Mouse (Mus musculus): ENCODE data around the gene Hs3st5.

Hs3st5 gene

GRCm38 (mm10) chr10:36533633-36534335 is 27.2 kb downstream of the Hs3st5 start:
- TF ChIP-seq GATA4 (IDR thresholded peaks at IDR 0.05; ENCODE audit: insufficient replicate concordance, low read length), result no peak

- TF ChIP-seq GATA4 (IDR thresholded peaks at IDR 0.05; ENCODE audit: insufficient replicate concordance, low read length), result no peak
These were observed 40.0 kb downstream of the Hs3st5 start for GRCm38 (mm10) chr10:36546622-36547021.

- TF ChIP-seq GATA4 (IDR thresholded peaks at IDR 0.05; ENCODE audit: insufficient replicate concordance, low read length), result no peak
These were observed 47.4 kb downstream of the Hs3st5 start for GRCm38 (mm10) chr10:36554057-36554456.

DNA sequence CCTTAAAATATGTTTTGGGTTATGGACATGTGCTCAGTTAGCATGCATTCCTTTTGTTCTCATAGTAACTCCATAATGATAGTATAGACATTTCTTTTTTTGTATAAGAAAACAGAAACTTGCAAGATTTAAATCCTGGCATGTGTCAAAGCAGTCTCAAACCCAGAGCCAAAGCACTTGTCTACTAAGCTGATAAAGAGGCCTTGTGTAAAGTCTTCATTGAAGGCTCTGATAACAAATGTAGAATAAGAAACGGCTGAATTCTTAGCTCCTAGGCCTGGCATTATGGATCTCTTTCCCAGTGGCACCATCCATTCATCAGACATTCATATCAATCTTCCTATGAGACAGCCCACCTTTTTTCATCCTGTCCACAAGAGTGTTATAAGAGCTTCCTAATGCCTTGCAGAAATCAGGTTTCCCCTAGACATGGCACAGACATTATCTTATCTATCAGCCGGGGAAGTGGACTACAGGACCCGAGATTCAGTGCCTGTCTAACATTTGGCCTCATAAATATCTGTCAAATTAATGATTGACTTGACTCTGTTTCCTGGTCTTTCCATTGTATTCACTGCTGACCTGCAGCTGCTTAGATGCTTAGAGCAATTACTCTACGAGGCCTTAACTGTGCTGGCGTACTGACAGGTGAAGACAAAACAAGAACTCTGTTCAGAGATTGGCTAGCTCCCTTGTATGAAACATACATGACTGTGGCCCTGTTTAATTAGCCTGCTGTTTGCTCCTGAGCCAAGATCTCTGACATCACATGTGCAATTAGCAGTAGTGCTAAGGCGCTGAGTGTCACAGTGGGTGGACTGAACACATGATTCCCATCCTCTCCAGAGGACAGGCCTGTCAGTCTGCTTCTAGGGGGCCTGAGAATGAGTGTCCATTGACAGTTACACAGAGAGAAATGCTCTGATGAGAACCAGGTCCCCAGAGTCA is 48.6 kb downstream of the Hs3st5 start:
- no peak for TF ChIP-seq GATA4 (IDR thresholded peaks at IDR 0.05; ENCODE audit: insufficient replicate concordance, low read length)

- no peak for TF ChIP-seq GATA4 (IDR thresholded peaks at IDR 0.05; ENCODE audit: insufficient replicate concordance, low read length)
These were observed 49.5 kb downstream of the Hs3st5 start for GRCm38 (mm10) chr10:36556128-36556527.

DNA sequence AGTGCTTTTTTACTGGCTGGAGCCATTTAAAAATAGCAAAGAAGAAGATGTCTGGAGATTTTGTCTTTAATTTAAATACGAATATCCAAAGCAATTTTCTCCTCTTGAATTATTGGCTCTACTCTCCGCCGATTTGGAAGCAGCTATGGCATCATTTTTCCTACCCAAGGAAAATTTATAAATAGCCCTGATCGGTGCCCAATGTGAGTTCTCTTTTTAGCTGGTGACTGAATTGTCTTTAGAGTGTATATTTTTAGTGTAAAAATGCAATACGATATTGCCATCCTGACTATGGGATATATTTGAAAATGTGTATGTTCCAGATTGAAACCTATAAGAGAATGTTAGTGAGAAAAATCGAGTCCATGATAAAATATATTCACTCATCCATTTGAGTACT is 51.1 kb downstream of the Hs3st5 start:
- TF ChIP-seq GATA4 (IDR thresholded peaks at IDR 0.05; ENCODE audit: insufficient replicate concordance, low read length), result no peak

- no peak for TF ChIP-seq GATA4 (IDR thresholded peaks at IDR 0.05; ENCODE audit: insufficient replicate concordance, low read length)
These were observed 52.1 kb downstream of the Hs3st5 start for GRCm38 (mm10) chr10:36558736-36559135.

GRCm38 (mm10) chr10:36567258-36567657 is 60.6 kb downstream of the Hs3st5 start:
- TF ChIP-seq GATA4 (IDR thresholded peaks at IDR 0.05; ENCODE audit: insufficient replicate concordance, low read length), result no peak

DNA sequence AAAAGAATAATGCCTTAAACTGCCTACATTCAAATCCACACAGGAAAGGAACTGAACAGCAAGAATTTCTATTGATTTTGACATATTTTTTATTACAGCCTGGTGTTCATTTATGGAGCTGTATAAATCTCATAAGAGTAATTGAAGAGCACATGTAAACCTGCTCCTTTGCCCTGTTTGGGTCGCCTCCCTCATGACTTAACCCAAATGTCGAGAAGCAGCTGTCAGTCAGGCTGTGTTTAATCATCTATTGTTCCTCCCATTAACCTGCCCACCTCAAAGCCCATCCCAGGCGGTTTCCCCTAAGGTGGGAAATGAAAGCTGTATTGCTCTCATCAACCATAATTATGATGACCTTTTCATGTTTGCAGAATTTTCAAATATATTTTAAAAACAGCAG is 65.9 kb downstream of the Hs3st5 start:
- TF ChIP-seq GATA4 (IDR thresholded peaks at IDR 0.05; ENCODE audit: insufficient replicate concordance, low read length), result no peak

DNA sequence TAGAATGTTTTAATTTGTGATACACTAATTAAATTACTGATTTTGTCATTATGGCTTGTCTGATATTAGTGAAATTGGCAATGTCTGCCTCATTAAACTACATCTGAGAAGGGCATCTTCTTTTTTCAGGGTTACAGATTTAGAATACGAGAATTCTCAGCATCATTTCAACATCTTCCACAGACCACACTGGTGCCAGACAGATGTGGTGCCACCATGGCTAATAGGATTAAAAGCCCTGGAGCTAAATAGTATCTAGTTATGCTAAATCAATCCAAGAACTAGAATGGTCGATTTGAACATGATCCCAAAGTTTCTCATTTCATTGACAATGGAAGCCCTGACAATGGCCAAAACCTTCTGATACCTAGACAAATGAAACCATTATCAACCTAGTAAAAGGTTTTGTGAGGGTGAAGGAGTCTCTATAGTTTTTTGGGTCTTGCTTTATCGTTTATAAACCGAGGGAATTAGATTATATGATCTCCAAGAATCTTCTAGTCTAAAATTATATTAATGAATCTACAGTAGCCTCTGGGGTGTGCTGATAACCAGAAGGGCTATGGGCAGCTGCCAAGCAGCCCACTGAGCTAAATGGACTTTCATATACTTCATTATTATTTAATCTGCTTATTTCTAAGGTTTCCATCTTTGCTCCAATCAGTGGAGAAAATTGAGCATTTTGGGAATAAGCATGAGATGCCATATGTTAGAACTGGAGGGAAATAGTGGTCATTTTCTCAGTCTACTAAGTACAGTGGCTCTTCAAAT is 71.9 kb downstream of the Hs3st5 start:
- TF ChIP-seq GATA4 (IDR thresholded peaks at IDR 0.05; ENCODE audit: insufficient replicate concordance, low read length), result no peak

DNA sequence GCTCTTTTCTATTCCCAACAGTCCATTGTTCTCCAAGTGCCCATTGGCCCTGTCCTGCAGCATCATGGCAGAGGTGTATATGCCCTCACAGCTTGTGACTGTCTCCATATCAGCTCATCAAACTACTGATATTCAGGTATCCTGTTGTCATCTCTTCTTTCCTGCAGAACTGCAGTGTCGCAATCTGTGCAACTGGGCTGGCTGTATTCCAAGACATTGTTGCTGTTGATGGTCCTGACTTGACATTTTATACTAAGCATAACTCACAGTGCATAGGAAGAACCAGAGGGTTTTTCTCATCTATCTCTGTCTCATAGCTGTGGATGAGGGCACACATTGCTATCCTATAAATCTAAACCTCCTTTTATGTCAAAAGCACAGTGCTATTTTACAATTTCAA is 103.8 kb downstream of the Hs3st5 start:
- no peak for TF ChIP-seq GATA4 (IDR thresholded peaks at IDR 0.05; ENCODE audit: insufficient replicate concordance, low read length)

DNA sequence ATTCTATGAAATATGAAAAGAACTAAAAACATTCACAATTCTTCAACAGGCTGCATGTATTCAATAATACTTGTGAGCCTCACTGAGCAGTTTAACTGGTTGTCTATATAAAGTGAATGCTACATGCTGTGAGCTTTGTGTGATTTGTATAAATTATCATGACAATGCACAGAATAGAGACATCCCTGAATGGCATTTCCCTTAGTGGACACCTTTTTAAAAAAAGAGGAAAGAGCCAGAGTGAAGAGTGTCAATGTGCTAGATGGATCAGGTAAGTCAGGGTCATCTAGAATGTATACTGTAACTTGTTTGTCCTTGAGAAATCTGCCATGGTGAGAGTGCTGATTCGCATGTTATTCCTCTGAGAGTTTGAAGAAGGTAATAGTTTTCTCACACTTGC is 116.4 kb downstream of the Hs3st5 start:
- TF ChIP-seq GATA4 (IDR thresholded peaks at IDR 0.05; ENCODE audit: insufficient replicate concordance, low read length), result no peak

GRCm38 (mm10) chr10:36627952-36628351 is 121.3 kb downstream of the Hs3st5 start:
- TF ChIP-seq GATA4 (IDR thresholded peaks at IDR 0.05; ENCODE audit: insufficient replicate concordance, low read length), result no peak

GRCm38 (mm10) chr10:36631746-36632145 is 125.1 kb downstream of the Hs3st5 start:
- TF ChIP-seq GATA4 (IDR thresholded peaks at IDR 0.05; ENCODE audit: insufficient replicate concordance, low read length), result no peak

DNA sequence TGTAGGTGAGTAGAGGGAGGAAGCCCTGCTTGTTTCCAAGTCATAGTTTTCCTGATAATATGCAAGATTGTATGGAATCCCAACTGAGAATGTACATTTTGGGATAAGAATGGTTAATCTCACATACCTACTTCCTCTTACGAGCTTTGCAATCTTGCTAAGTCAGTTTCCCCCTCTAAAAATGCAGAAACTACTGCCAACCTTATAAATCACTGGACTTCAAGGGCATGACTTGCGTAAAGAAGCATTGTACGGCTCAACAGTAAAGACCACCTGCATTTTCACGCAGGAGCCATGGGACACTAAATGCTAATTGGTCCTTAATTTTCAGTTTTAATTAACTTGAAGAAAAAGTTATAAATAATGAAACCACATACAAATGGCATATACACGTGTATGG is 144.0 kb downstream of the Hs3st5 start:
- TF ChIP-seq GATA4 (IDR thresholded peaks at IDR 0.05; ENCODE audit: insufficient replicate concordance, low read length), result no peak
